Mouse (Mus musculus): ENCODE measurements at regions not wholly inside any gene's neighbourhood (a gene's known extent, or its start where the extent isn't known, plus 50 kb on each side); places are given as distances from the start of the nearest gene placed in this dataset.
A peak's percentile ranks its signal among the peaks of the same experiment; 100 is the strongest.

DNA sequence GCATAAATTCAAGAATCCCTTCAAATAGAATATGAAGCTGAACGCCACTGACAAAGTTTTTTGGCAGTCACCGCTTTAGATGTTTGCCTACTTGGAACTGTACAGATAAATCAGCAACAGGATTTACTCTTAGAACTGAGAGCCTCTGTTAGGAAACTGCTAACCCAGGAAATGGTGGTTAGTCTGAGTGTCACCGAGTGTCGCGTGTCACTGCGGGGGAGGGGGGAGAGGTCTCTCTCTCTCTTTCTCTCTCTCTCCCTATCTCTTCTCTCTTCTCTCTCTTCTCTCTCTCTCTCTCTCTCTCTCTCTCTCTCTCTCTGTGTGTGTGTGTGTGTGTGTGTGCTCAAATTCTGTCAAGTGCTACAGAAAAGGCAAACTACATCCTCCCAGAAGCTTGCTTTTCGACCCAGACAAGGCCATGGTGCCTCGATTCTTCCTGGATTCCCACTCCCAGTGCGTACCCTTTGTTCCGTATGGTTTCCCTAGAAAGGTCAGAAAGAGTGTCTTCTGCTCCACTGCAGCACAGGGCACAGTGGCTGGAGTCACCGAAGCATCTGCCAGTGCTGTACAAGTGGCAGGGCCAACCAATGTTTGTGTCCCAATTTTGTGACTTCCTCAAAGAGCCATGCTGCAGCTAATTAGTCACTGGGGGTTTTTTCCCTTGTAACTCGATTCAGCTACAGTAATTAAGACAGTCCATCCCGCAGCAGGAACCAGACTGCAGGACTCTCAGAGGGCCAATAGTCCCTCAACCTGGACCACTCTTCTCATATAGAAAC is 87.0 kb downstream of the Cog6 start:
- ATAC-seq (replicated peaks; ENCODE audit: insufficient number of reproducible peaks, low FRiP score, low TSS enrichment, poor library complexity, severe bottlenecking) = peak; percentile 56

DNA sequence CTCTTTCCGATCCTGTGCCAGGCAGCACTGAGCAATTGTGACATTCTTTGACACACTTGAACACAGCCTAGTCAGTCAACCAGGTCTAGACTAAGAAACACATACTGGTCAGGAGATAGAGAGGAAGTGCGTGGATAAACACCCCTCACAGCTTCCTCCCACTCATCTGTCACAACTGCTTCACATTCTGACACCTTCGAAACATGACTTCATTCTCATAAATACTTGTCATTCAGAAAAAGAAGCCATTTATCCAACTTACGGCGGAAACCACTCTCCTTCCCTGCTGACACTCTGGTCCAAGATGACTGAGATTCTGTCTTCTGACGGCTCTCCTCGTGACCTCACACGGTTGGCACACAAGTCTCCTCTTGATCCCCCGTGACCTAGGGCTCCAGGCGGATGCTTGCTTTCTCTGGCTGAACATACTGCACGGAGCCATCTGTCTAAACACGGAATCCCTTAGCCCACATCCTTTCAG is 89.6 kb downstream of the Cog6 start:
- ATAC-seq (replicated peaks; ENCODE audit: insufficient number of reproducible peaks, low FRiP score, low TSS enrichment, poor library complexity, severe bottlenecking) = peak; percentile 51; the same call in 1 of the 2 replicates

DNA sequence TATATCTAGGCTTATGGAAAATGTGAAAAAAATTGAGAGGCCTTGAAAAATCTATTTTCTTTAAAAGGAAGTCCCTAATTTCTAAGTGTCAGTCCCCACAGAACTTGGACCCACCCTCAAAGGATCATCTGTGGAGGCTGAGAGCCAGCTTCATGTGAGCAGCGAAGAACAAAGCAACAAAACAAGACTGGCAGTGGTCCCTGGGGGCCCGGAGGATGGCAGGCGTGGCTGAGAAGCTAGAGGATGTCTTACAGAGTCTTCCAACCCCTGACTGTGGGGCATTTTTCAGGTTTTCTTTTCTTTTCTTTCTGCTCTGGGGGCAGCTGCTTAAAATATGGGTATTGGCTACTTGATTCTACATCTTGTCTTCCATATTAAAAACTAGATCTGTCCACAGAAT is 90.5 kb downstream of the Cog6 start:
- no peak for ATAC-seq (replicated peaks; ENCODE audit: insufficient number of reproducible peaks, low FRiP score, low TSS enrichment, poor library complexity, severe bottlenecking)

DNA sequence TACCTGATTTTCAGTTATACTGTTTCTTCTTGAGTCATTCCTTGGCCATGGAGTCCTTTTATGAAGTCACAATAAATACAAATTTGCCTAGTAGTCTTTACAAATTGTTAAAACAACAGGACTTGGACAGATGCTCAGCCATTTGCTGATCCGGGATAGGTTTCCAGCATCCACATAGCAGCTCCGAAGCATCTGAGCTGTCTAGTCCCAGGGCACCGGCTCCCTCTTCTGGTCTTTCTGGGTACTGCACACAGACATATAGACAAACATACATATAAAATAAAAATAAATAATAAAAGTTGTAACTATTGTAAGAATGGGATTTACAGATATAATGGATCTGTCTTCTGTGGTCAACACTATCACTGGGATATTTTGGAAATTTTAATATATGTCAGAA is 91.8 kb downstream of the Cog6 start:
- ATAC-seq (replicated peaks; ENCODE audit: insufficient number of reproducible peaks, low FRiP score, low TSS enrichment, poor library complexity, severe bottlenecking) = no peak

DNA sequence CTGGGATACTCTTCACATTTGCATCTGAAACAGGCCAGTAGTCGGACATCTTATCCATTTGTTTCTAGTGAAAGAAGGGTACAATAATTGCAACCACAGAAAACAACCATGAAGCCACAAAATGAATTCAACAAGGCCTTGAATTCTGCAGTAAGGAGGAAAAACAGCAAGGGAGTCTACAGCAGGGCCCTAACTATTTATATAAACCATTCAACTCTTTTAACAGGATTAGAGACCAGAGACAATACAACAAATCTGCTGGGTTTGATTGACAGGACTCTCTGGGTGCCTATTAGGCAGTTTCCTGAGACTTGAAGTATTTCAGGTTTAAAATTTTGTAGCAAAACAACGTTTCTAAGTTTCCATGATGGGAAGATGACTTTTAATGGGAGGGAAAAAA is 92.4 kb downstream of the Cog6 start:
- ATAC-seq (replicated peaks; ENCODE audit: insufficient number of reproducible peaks, low FRiP score, low TSS enrichment, poor library complexity, severe bottlenecking) = no peak

DNA sequence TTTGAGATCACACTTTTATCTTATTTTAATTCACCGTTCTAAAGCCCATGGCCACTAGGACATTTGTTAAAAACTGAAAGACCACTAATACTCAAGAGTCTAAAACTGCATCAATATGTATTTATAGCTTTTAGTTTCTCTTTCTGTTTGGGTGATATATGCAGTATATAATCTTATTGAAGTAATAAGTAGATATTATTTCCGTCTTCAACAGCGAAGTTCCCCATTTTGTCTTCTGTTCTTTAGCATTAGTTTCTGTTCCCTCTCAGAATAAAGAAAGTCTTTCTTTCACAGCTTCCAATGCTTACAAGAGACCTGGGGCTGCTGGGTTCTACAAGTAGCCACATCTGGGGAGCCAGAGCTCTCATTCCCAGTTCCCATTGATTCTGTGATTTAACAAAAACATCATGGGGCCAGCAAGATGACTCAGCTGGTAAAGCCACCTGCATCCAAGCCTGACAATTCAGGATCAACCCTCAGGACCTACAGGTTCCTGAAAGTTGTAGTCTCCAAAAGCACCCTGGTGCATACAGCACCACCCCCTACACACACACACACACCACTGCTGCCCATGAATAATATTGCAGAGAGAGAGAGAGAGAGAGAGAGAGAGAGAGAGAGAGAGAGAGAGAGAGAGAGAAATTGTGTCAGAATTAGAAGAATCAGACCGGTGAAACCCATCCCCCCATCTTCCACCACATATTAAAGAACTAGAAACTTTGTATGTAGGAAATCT is 93.0 kb downstream of the Cog6 start:
- peak; percentile 25; the same call in 1 of the 2 replicates for ATAC-seq (replicated peaks; ENCODE audit: insufficient number of reproducible peaks, low FRiP score, low TSS enrichment, poor library complexity, severe bottlenecking)

DNA sequence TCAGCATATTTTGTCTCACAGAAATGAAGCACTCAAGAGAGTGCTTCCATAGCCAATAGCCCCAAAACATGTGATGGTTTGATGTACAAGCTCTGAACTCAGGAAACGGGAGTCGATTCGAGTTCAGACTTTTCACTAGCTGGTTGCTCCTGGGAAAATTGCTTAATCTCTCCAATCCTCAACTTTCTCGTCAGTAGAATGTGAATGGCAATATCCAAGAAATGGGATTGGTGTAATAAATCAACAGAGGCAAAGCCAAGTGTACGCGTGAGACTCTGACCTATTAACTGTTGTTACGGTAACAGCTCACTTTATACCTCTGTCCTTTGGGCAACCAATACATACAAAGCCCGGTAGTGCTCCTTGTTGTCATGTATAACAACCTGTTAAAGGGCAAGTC is 94.6 kb downstream of the Cog6 start:
- no peak for ATAC-seq (replicated peaks; ENCODE audit: insufficient number of reproducible peaks, low FRiP score, low TSS enrichment, poor library complexity, severe bottlenecking)

DNA sequence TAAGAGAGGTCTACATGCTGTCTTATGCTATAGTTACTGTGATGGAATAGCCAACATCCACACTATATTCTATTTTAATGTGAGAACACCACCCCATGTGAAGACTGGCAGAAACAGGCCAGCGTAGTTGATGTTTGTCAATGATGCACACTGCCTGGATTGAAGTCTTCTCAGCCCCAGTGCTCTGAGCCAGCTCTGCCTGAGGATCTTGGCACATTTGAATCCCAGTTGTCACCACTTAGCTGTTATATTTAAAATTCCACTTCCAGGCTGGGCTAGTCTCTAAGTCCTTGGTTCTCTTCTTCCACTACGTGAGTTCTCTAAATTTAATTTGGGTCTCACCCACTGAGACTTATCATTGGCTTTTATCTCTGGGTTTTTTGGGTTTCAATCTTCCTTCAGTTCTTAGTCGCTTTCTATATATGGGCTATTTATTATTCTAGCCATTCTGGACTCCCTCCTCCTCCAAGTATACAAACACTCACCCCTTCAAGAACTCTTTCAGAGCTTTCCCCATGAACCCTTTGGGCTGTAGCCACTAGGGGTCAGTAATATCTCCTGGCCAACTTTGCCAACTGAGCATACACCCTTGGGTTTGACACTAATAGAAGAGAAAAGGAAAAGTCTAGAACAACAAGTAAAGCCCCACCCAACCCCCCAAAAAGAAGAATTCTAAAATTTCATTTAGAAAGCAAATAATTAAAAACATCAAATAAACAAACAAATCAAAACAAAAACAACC is 110.0 kb downstream of the Cog6 start:
- no peak for ATAC-seq (replicated peaks; ENCODE audit: insufficient number of reproducible peaks, low FRiP score, low TSS enrichment, poor library complexity, severe bottlenecking)

DNA sequence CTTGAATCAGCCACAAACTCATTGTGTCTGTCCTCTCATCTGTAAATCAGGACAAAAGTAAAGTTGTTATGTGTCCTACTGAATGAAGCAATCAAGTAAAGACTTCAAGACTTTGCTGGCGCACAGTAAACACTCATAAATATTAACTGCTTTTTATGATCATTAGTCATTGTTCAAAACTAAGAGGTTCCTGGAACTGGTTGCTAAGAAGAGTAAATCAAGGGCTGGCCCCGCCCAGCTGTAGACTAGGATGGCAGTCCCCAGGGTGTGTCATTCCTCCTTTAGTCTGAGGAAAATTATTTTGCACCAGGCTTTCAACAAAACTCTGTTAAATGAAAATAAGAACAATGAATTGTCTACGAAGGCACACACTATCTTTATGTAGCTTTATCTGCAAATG is 113.0 kb downstream of the Cog6 start:
- ATAC-seq (replicated peaks; ENCODE audit: insufficient number of reproducible peaks, low FRiP score, low TSS enrichment, poor library complexity, severe bottlenecking) = no peak

DNA sequence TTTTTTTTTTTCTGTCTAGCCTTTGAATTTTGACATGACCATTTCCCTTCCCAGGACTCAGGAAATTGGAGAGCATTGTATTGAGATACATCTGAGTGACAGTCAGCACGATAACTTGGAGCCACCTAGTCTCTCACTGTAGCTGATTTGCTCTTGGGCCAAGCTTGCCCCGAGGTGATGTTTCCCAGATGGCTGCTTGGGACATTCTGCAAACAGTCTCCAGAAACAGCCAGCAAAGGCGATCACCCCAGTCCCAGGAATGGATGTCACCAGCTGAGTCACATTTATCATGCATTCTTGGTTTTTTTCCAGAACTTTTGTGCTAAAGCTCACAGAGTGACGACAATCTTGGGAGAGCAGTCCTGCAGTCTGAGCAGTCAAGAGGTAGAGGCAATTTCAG is 119.4 kb downstream of the Cog6 start:
- no peak for ATAC-seq (replicated peaks; ENCODE audit: insufficient number of reproducible peaks, low FRiP score, low TSS enrichment, poor library complexity, severe bottlenecking)

DNA sequence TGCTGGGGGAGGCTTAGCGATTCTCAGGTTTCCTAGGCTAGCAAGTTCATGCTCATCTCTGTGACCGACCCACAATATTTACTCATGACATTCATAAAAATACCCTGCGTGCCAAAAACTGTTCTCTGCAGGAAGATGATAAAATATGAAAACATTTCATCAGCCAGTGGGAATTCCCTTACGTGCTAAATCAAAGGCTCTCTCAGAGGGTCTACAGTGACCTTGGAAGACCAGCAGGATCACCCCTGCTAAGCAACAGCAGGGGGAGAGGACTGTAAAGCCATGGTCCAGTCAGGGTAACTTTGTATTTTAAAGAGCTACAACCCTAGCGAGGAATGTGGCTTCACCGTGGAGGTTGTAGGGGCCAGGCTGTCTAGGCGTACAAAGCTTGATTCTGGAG is 120.6 kb downstream of the Cog6 start:
- no peak for ATAC-seq (replicated peaks; ENCODE audit: insufficient number of reproducible peaks, low FRiP score, low TSS enrichment, poor library complexity, severe bottlenecking)

DNA sequence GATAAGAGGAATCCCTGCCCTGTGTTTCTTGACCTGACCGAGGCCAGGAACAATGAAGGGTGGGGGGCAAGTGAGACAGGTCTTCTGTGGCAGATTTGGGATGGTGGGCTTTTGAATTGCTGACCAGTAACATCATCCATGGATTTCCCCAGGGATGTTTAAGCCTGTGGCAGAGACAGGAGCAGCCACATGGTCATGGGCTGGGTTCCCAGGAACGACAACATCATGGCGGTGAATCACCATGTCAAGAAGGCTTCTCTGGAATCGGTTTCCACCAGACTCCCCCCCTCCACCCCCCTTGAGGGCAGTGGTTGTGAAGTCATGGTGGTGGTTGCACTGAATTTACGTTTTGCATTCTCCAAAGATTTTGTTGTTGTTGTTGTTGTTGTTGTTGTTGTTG is 121.3 kb downstream of the Cog6 start:
- no peak for ATAC-seq (replicated peaks; ENCODE audit: insufficient number of reproducible peaks, low FRiP score, low TSS enrichment, poor library complexity, severe bottlenecking)

DNA sequence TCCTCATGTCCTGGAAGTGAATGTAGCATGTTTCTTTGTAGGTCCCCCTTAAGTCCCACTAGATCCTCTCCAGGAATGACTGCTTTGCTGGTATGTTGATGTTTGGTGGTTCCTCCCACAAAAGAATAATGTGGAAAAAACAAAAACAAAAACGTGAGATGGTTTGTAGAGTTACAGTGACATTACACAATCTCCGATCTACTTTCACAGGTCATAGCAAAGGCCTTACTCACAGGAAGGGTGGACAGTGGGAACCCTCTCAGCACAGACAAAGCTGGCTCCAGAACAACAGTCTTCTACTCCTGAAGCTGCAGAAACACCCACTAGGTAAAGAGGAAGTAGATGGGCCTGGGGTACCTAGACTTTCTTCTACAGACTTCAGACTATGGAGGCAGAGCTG is 122.2 kb downstream of the Cog6 start:
- ATAC-seq (replicated peaks; ENCODE audit: insufficient number of reproducible peaks, low FRiP score, low TSS enrichment, poor library complexity, severe bottlenecking) = no peak

DNA sequence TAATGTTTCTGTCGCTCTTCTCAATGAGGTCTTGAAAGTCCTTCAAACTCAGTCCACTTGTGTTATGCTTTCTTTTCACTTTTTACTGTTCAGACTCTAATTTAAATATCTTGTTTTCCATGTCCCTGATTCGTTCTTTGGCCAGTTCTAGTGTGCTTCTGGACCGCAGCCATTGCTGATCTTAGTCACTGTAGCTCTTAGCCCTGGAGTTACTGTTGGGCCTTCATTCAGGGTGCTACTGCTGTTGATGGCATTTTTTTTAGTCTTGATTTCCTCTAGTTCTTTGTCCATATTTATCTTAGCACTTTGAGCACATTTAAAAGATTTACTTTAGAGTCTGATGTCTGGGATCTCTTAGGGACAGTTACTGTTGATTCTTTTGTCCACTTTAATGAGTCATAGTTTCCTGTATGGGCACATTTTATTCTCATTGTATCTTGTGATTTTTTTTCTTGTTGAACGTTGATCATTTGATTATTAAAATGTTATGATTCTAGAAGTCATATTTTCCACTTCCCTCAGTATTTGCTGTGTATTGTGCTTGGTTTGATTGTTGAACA is 127.8 kb downstream of the Cog6 start:
- ATAC-seq (replicated peaks; ENCODE audit: insufficient number of reproducible peaks, low FRiP score, low TSS enrichment, poor library complexity, severe bottlenecking) = no peak

DNA sequence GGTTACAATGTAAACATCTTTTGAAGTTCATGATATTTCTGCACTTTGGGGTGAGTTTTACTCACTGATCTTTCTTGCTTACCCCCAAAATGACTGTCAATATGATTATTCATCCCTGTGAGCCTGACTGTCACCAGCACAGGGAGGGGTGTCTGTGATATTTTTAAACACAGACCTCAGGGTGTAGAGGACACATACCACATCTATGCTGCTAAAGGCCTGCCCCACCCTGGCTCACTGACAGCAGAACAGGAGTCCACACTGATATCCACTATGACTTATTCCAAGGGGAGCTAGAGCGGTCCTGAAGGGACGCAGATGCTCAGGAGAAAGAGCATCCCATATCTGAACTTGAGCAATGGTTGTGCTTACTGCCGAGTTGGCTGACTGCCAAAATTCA is 135.1 kb downstream of the Cog6 start:
- ATAC-seq (replicated peaks; ENCODE audit: insufficient number of reproducible peaks, low FRiP score, low TSS enrichment, poor library complexity, severe bottlenecking) = peak; percentile 60

DNA sequence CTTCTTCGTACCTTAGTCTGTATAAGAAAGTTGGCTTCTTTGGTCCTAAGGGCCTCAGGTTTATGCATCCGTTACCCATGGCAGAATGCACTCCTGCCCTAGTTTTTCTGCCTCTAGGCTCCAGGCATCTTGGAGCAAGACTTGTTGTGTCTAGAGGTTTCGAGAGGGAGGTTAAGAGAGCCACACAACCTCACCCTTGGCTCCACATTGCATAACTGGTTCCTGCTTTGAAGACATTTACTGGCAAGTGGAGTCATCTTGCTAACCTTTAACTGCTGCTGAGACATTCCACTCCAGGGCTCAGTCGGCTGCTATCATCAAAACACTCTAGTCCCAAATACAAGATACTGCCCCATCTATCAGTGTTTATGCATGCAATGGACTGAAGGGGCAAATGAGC is 135.9 kb downstream of the Cog6 start:
- ATAC-seq (replicated peaks; ENCODE audit: insufficient number of reproducible peaks, low FRiP score, low TSS enrichment, poor library complexity, severe bottlenecking) = peak; percentile 53; the same call in 1 of the 2 replicates

DNA sequence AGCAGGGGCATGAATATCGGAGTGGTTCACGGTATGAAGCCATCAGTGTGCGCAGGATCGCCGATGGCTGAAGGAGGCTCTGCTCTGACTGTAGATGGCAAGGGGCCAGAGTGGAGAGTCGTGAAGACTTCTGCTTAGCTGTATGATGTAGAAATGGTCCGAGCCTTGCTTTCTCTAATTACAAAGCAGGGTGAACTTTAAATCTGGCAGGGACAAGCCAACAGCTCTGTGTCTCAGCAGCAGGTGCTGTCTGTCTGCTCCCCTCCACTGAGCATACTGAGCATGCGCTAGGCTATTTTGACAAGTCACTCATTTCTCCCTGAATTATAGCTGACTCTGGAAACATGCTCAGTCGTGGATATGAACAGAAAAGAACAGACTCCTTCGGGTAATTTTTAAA is 137.3 kb downstream of the Cog6 start:
- ATAC-seq (replicated peaks; ENCODE audit: insufficient number of reproducible peaks, low FRiP score, low TSS enrichment, poor library complexity, severe bottlenecking) = no peak

DNA sequence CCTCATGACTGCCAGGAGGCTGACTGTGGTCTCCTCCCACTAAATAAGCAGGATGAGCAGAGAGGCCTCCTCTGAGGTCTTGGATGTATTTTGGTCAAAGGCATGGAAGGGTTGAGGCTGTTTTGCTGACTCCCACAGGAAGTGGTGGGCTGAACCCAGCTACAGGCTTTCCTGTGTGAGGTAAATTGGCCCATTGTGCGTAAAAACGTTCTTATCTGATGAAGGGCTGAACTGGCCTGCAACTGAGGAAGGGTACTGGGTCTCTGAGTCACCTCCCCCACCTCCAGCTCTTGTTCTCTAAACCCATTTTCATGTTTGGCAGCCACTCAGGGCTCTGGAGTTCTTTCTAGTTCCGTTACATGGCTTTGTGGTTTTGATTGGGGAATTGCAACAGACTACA is 138.7 kb downstream of the Cog6 start:
- 0 out of 2 replicates have a peak, but pooled peaks have one; percentile 34 for ATAC-seq (replicated peaks; ENCODE audit: insufficient number of reproducible peaks, low FRiP score, low TSS enrichment, poor library complexity, severe bottlenecking)

DNA sequence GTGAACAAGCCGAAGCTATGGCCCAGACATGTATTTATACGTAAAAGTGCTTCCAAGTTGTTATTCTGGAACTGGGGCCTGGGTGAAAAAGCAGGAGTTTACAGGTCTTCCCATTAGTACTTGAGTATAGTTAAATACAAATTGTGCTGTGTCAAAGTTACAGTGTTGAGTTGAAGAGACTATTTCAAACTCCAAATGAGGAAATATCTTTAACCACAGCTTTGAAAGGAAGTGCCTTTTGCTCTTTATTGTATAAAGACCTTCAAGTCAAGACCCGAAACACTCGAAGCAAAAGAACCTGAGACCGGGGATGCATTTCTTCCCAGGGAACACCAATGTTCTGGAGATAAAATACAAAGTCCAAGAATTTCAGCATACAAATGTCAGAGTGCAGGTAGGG is 144.8 kb downstream of the Cog6 start:
- ATAC-seq (replicated peaks; ENCODE audit: insufficient number of reproducible peaks, low FRiP score, low TSS enrichment, poor library complexity, severe bottlenecking) = no peak
